Comparison of ENCODE assay signal across 8 mouse cellular contexts in genomic region chr11:62458276-62458724, GRCm38 (mm10). TPM values are rescaled to one million over a fixed set of nuclear protein-coding genes. Genes with fewer than 3 reads are reported as not detected.
DNase-seq lines count a peak whose midpoint lies in the region; ATAC-seq lines count a peak whose summit lies in the region.

Gene Pigl, plus strand, starts transcription at chr11:62458460.
Gene Ncor1, minus strand, starts transcription at chr11:62458541.

- ATAC-seq in CD4-positive, CD25-positive, alpha-beta regulatory T cell, adult 4 months: peak; percentile 37
- ATAC-seq in erythroid progenitor cell, adult 5-6 weeks (replicated peaks; ENCODE audit: low FRiP score, poor library complexity, severe bottlenecking): peak; percentile 64
- peak; percentile 72 for ATAC-seq in heart, embryonic 14.5 days (ENCODE audit: insufficient number of reproducible peaks, insufficient read depth, low FRiP score, low read depth)
- peak; percentile 58 for ATAC-seq in liver, embryonic 12.5 days

- H3K9me3 ChIP-seq in heart, embryonic 14.5 days (ENCODE audit: control insufficient read depth, low read length): no peaks in the 10 kb centered on the region
- H3K9me3 ChIP-seq in liver, embryonic 12.5 days (replicated peaks): no peaks in the 10 kb centered on the region

- H3K27me3 ChIP-seq in heart, embryonic 14.5 days (ENCODE audit: control insufficient read depth, insufficient read depth, low read length): no peaks in the 10 kb centered on the region
- H3K27me3 ChIP-seq in liver, embryonic 12.5 days (replicated peaks): no peaks in the 10 kb centered on the region
- H3K27me3 ChIP-seq in splenic B cell, adult 2 months (ENCODE audit: control insufficient read depth, insufficient read depth, low read length, poor library complexity, severe bottlenecking): no peaks in the 10 kb centered on the region

- no peaks in the 10 kb centered on the region for H3K36me3 ChIP-seq in heart, embryonic 14.5 days (ENCODE audit: control insufficient read depth, insufficient read depth, low read length)
- H3K36me3 ChIP-seq in liver, embryonic 12.5 days: peaks cover 11% of the 10 kb centered on the region
- H3K36me3 ChIP-seq in splenic B cell, adult 2 months (ENCODE audit: control insufficient read depth, insufficient read depth, low read length, poor library complexity, severe bottlenecking): no peaks in the 10 kb centered on the region

- peak within 1 kb of the TSS; percentile 93 for H3K4me2 ChIP-seq in heart, embryonic 14.5 days (ENCODE audit: low read length)
- H3K4me2 ChIP-seq in liver, embryonic 12.5 days: peak within 1 kb of the TSS; percentile 97

- peak within 1 kb of the TSS; percentile 94 for H3K4me3 ChIP-seq in brown adipose tissue, adult 24 weeks (ENCODE audit: insufficient read depth, low read depth, low read length)
- H3K4me3 ChIP-seq in heart, embryonic 14.5 days (ENCODE audit: control insufficient read depth in 1 of 2, insufficient read depth in 1 of 2, low read depth in 1 of 2, low read length in 2 of 2): peak within 1 kb of the TSS; percentile 96 to 98
- peak within 1 kb of the TSS; percentile 95 for H3K4me3 ChIP-seq in liver, embryonic 12.5 days

- WGBS in heart, embryonic 14.5 days: under 1% methylated on average over 33 of the region's 33 CpGs
- under 1% methylated on average over 33 of the region's 33 CpGs for WGBS in liver, embryonic 12.5 days (ENCODE audit: insufficient replicate concordance)

- H3K4me1 ChIP-seq in brown adipose tissue, adult 24 weeks (ENCODE audit: control insufficient read depth, insufficient read depth, insufficient read length, low read length): 0 out of 2 replicates have a peak, but pooled peaks cover 3% of the 10 kb centered on the region
- peaks cover 0 to 14% of the 10 kb centered on the region in 2 experiments; a peak in 2 of 4 replicates for H3K4me1 ChIP-seq in heart, embryonic 14.5 days (ENCODE audit: control insufficient read depth in 2 of 2, insufficient read depth in 2 of 2, low read length in 2 of 2)
- peaks cover 51% of the 10 kb centered on the region for H3K4me1 ChIP-seq in liver, embryonic 12.5 days

- H3K9ac ChIP-seq in heart, embryonic 14.5 days (ENCODE audit: low read length): peak within 1 kb of the TSS; percentile 99
- peak within 1 kb of the TSS; percentile 99 for H3K9ac ChIP-seq in liver, embryonic 12.5 days

- peak within 1 kb of the TSS; percentile 96 for H3K27ac ChIP-seq in brown adipose tissue, adult 24 weeks (replicated peaks; ENCODE audit: low read depth, low read length)
- peak within 1 kb of the TSS; percentile 98 to 100 for H3K27ac ChIP-seq in heart, embryonic 14.5 days (replicated peaks in 1 of 2; ENCODE audit: control insufficient read depth in 1 of 2, insufficient read depth in 1 of 2, low read depth in 2 of 2, low read length in 2 of 2)
- peak within 1 kb of the TSS; percentile 98 for H3K27ac ChIP-seq in liver, embryonic 12.5 days

- peak; percentile 92 for DNase-seq in kidney, postnatal 14 days
- DNase-seq in naive thymus-derived CD4-positive, alpha-beta T cell, adult 2 months (ENCODE audit: low read depth): peak; percentile 81
- peak; percentile 77 for DNase-seq in splenic B cell, adult 2 months (ENCODE audit: low read depth, low spot score)

RNA-seq across cellular contexts. Expression of gene Pigl, which starts in this region (rescaled TPM):
- 10 to 100 TPM in 1 of 2 experiments, 1 to 10 TPM in 1; 9.2 to 13.9 TPM for polyA plus RNA-seq in CD4-positive, CD25-positive, alpha-beta regulatory T cell, adult 4 months (2017; shearing (Covaris generic))
- 4.2 and 4.7 TPM in 2 replicates for polyA plus RNA-seq in brown adipose tissue, adult 24 weeks (2012; ENCODE audit: insufficient read depth, insufficient read length, missing spikeins)
- 2.1 and 3.6 TPM in 2 replicates for total RNA-seq in erythroid progenitor cell, adult 5-6 weeks (2015; ENCODE audit: low replicate concordance)
- total RNA-seq in erythroid progenitor cell, adult 5-6 weeks (2017; ENCODE audit: low replicate concordance): 1.7 TPM in 1 of 2 replicates, not detected in the other
- polyA plus RNA-seq in heart, embryonic 14.5 days (2014; fragmentation: Nextera tagmentation; extraction: Ambion mirVana): 7.4 and 8.3 TPM in 2 replicates
- polyA plus RNA-seq in liver, embryonic 12.5 days (2016; fragmentation: Nextera tagmentation; extraction: Ambion mirVana): 7.9 TPM in 2 replicates

RNA-seq across cellular contexts. Expression of gene Ncor1, which starts in this region (rescaled TPM):
- polyA plus RNA-seq in CD4-positive, CD25-positive, alpha-beta regulatory T cell, adult 4 months (2017; shearing (Covaris generic)): 100 to 1,000 TPM; 170 to 205 TPM
- polyA plus RNA-seq in brown adipose tissue, adult 24 weeks (2012; ENCODE audit: insufficient read depth, insufficient read length, missing spikeins): 78.8 and 119 TPM in 2 replicates
- total RNA-seq in erythroid progenitor cell, adult 5-6 weeks (2015; ENCODE audit: low replicate concordance): 222 and 243 TPM in 2 replicates
- 252 and 266 TPM in 2 replicates for total RNA-seq in erythroid progenitor cell, adult 5-6 weeks (2017; ENCODE audit: low replicate concordance)
- polyA plus RNA-seq in heart, embryonic 14.5 days (2014; fragmentation: Nextera tagmentation; extraction: Ambion mirVana): 141 and 150 TPM in 2 replicates
- polyA plus RNA-seq in liver, embryonic 12.5 days (2016; fragmentation: Nextera tagmentation; extraction: Ambion mirVana): 108 and 112 TPM in 2 replicates

Comparison
In these comparisons a context has a peak if more than half of its experiments do, and no peak if none do; other contexts are left out.
1. Peak in every context shown above with its lines: DNase-seq, ATAC-seq, H3K4me3 ChIP-seq and H3K27ac ChIP-seq.